Mouse (Mus musculus) erythroblast, embryonic 14.5 days (primary cell): ENCODE data around the gene Tceal9. TPM values are rescaled to one million over a fixed set of nuclear protein-coding genes. Genes with fewer than 3 reads are reported as not detected.

Experiments
- H3K27me3 ChIP-seq: 2 replicates; pipeline ENCODE4 v1.6.1; 2012; ENCODE audit warnings: inconsistent platforms; ENCODE audit not compliant: control insufficient read depth
- H3K36me3 ChIP-seq: 2 replicates; pipeline ENCODE4 v1.6.1; 2012; ENCODE audit warnings: mild to moderate bottlenecking, inconsistent platforms; ENCODE audit not compliant: control insufficient read depth
- H3K4me1 ChIP-seq: 2 replicates; pipeline ENCODE4 v1.6.1; 2012; ENCODE audit warnings: inconsistent platforms; ENCODE audit not compliant: control insufficient read depth
- H3K4me3 ChIP-seq: replicated peaks from 2 replicates; pipeline ENCODE3; 2012; ENCODE audit warnings: moderate library complexity, mild to moderate bottlenecking, inconsistent platforms
- H3K9me3 ChIP-seq: 2 replicates; pipeline ENCODE4 v1.6.1; 2012; ENCODE audit warnings: low read length, inconsistent platforms, mixed read lengths; ENCODE audit not compliant: control insufficient read depth
- GATA1 ChIP-seq: IDR thresholded peaks from 2 replicates; pipeline ENCODE4 v1.6.1; 2012; ENCODE audit warnings: low read length, inconsistent platforms, mixed read lengths
- TAL1 ChIP-seq: IDR thresholded peaks from 3 replicates; pipeline ENCODE4 v1.6.1; 2012; ENCODE audit warnings: low read length, inconsistent platforms, mixed read lengths
- polyA plus RNA-seq: library from polyadenylated mRNA; stranded (reverse); fragments of >175 nt; gene quantifications from 2 replicates; pipeline ENCODE4 v1.2.3, GENCODE M21; 2012

Gene Tceal9
- polyA plus RNA-seq, 1 experiment = 15.6 TPM

GRCm38 (mm10) chrX:136290817-136291281 is 46.0 kb downstream of the Tceal9 start:
- H3K27me3 ChIP-seq = no peaks in the 10 kb centered on the region
- no peaks in the 10 kb centered on the region for H3K36me3 ChIP-seq
- no peak for TF ChIP-seq TAL1
- TF ChIP-seq GATA1 = no peak
- H3K4me1 ChIP-seq = no peaks in the 10 kb centered on the region
- H3K9me3 ChIP-seq = no peaks in the 10 kb centered on the region
- H3K4me3 ChIP-seq = no peak overlapping the region

Other genes starting within 250 kb of the Tceal9 start
- gene Arxes1, start 211.7 kb upstream of the Tceal9 start, polyA plus RNA-seq = 0.06 TPM in 1 of 2 replicates, not detected in the other
- gene Bex2, start 176.8 kb upstream of the Tceal9 start, polyA plus RNA-seq = 0.30 and 0.33 TPM in 2 replicates
- 0.02 TPM in 1 of 2 replicates, not detected in the other for gene Nxf3, start 159.8 kb upstream of the Tceal9 start, polyA plus RNA-seq
- gene Bex4, start 106.1 kb upstream of the Tceal9 start, polyA plus RNA-seq = 4.2 and 7.0 TPM in 2 replicates
- gene Tceal8, start 72.7 kb upstream of the Tceal9 start, polyA plus RNA-seq = 5.7 and 10.2 TPM in 2 replicates
- 0.03 and 0.04 TPM in 2 replicates for gene Tceal5, start 41.2 kb upstream of the Tceal9 start, polyA plus RNA-seq
- gene Tceal7, start 30.3 kb upstream of the Tceal9 start, polyA plus RNA-seq = not detected in 2 replicates
- 0.73 and 1.5 TPM in 2 replicates for gene Bex1, start 29.6 kb upstream of the Tceal9 start, polyA plus RNA-seq
- 24.1 and 28.3 TPM in 2 replicates for gene Bex3, start 25.2 kb downstream of the Tceal9 start, polyA plus RNA-seq